Mouse (Mus musculus) bone marrow macrophage, adult 2 months (primary cell): ENCODE data around the gene Gcnt2. TPM values are rescaled to one million over a fixed set of nuclear protein-coding genes. Genes with fewer than 3 reads are reported as not detected.

Experiments
- H3K27ac ChIP-seq: 2 replicates; pipeline ENCODE4 v1.5.1; 2012; ENCODE audit warnings: low read depth, low read length; ENCODE audit not compliant: insufficient read depth
- H3K4me1 ChIP-seq: 2 replicates; pipeline ENCODE4 v1.6.1; 2012; ENCODE audit warnings: low read length; ENCODE audit not compliant: control insufficient read depth, insufficient read depth
- H3K4me3 ChIP-seq: 2 replicates; pipeline ENCODE4 v1.5.1; 2012; ENCODE audit warnings: mild to moderate bottlenecking, low read length, moderate library complexity; ENCODE audit not compliant: insufficient read depth
- CTCF ChIP-seq: IDR thresholded peaks from 2 replicates; pipeline ENCODE4 v1.5.1; 2012; ENCODE audit warnings: low read depth, mild to moderate bottlenecking, low read length, moderate library complexity
- POLR2A ChIP-seq: IDR thresholded peaks from 2 replicates; pipeline ENCODE4 v1.6.1; 2012; ENCODE audit warnings: mild to moderate bottlenecking, low read depth, low read length, borderline replicate concordance
- polyA plus RNA-seq: library from polyadenylated mRNA; stranded (reverse); fragments of >200 nt; gene quantifications from 2 replicates; pipeline ENCODE4 v1.2.4, GENCODE M21; 2012; ENCODE audit not compliant: missing spikeins, insufficient read depth, insufficient read length

Gene Gcnt2
- polyA plus RNA-seq, 1 experiment = 0.67 TPM

GRCm38 (mm10) chr13:40937586-40937985, 78.0 kb downstream of the Gcnt2 start:
- H3K4me1 ChIP-seq = no peaks in the 10 kb centered on the region
- H3K4me3 ChIP-seq = no peak overlapping the region
- TF ChIP-seq POLR2A = no peak
- no peak overlapping the region for H3K27ac ChIP-seq

GRCm38 (mm10) chr13:40938485-40939357, 79.2 kb downstream of the Gcnt2 start:
- Histone ChIP-seq H3K27ac (no peak overlapping the region), H3K4me3 (no peak overlapping the region), H3K4me1 (no peaks in the 10 kb centered on the region)
- no peak for TF ChIP-seq POLR2A
- no peak for TF ChIP-seq CTCF

GRCm38 (mm10) chr13:40943066-40943465, 83.5 kb downstream of the Gcnt2 start:
- TF ChIP-seq CTCF (no peak), POLR2A (no peak)
- no peak overlapping the region for H3K4me3 ChIP-seq
- H3K4me1 ChIP-seq = peaks cover 4% of the 10 kb centered on the region; the same call in 1 of the 2 replicates
- no peak overlapping the region for H3K27ac ChIP-seq

- H3K4me3 ChIP-seq = no peak overlapping the region
- no peak for TF ChIP-seq POLR2A
- TF ChIP-seq CTCF = no peak
- H3K27ac ChIP-seq = no peak overlapping the region
- peaks cover 4% of the 10 kb centered on the region; the same call in 1 of the 2 replicates for H3K4me1 ChIP-seq
These were observed 84.4 kb downstream of the Gcnt2 start for GRCm38 (mm10) chr13:40943936-40944335.

- peaks cover 4% of the 10 kb centered on the region; the same call in 1 of the 2 replicates for H3K4me1 ChIP-seq
These were observed 84.8 kb downstream of the Gcnt2 start for GRCm38 (mm10) chr13:40944346-40944745.

GRCm38 (mm10) chr13:40946513-40946912, 87.0 kb downstream of the Gcnt2 start:
- H3K27ac ChIP-seq = no peak overlapping the region
- peaks cover 4% of the 10 kb centered on the region; the same call in 1 of the 2 replicates for H3K4me1 ChIP-seq
- TF ChIP-seq POLR2A (no peak), CTCF (no peak)
- no peak overlapping the region for H3K4me3 ChIP-seq

More at GRCm38 (mm10) chr13:40944346-40944745, 84.8 kb downstream of the Gcnt2 start:
- no peak overlapping the region for H3K4me3 ChIP-seq
- H3K27ac ChIP-seq = no peak overlapping the region
- TF ChIP-seq CTCF = no peak
- no peak for TF ChIP-seq POLR2A

- Histone ChIP-seq H3K4me1 (peaks cover 4% of the 10 kb centered on the region; the same call in 1 of the 2 replicates), H3K27ac (no peak overlapping the region), H3K4me3 (no peak overlapping the region)
- TF ChIP-seq POLR2A (no peak), CTCF (no peak)
These were observed 88.1 kb downstream of the Gcnt2 start for GRCm38 (mm10) chr13:40947538-40948205.

GRCm38 (mm10) chr13:40951386-40951976, 91.9 kb downstream of the Gcnt2 start:
- H3K27ac ChIP-seq = no peak overlapping the region
- TF ChIP-seq POLR2A = no peak
- TF ChIP-seq CTCF = no peak
- H3K4me1 ChIP-seq = peaks cover 3% of the 10 kb centered on the region; the same call in 1 of the 2 replicates
- no peak overlapping the region for H3K4me3 ChIP-seq

- Histone ChIP-seq H3K4me3 (no peak overlapping the region), H3K27ac (no peak overlapping the region), H3K4me1 (no peaks in the 10 kb centered on the region)
- TF ChIP-seq POLR2A = no peak
- no peak for TF ChIP-seq CTCF
These were observed 93.7 kb downstream of the Gcnt2 start for GRCm38 (mm10) chr13:40953231-40953630.
